Mouse (Mus musculus): ENCODE results near the gene Ccdc91. TPM values are rescaled to one million over a fixed set of nuclear protein-coding genes. Genes with fewer than 3 reads are reported as not detected.

The Ccdc91 gene
- total RNA-seq, 4 experiments from 2014 or later, result 34.7 to 41.0 (median 37.1) TPM

Other genes with a start within 250 kb of the Ccdc91 start
- gene Pthlh, start 211.6 kb upstream of the Ccdc91 start, total RNA-seq (2022), result 1 to 10 TPM; 1.1 to 2.7 (median 1.8) TPM

All from layer of hippocampus, adult 8-10 months (tissue).